Mouse (Mus musculus) MEL (cell line): ENCODE measurements around the gene Mylpf.

ENCODE experiments used
- CHD1 ChIP-seq: IDR thresholded peaks from 2 replicates; pipeline ENCODE4 v1.6.1; 2012; ENCODE audit warnings: low read depth, mild to moderate bottlenecking, inconsistent platforms, low read length, improper control_type of control experiment
- CTCF ChIP-seq, 3 experiments: IDR thresholded peaks in 2 of 3; conservative IDR thresholded peaks in 1 of 3; 2 replicates each; pipeline ENCODE4 v1.5.1; 2011 to 2012; ENCODE audit warnings: low read length in 3 of 3, low read depth in 2 of 3, mild to moderate bottlenecking in 2 of 3, improper control_type of control experiment in 1 of 3, inconsistent platforms in 1 of 3, mixed read lengths in 1 of 3, moderate library complexity in 1 of 3; ENCODE audit not compliant: control insufficient read depth in 1 of 3, insufficient read depth in 1 of 3, poor library complexity in 1 of 3, severe bottlenecking in 1 of 3
- E2F4 ChIP-seq: IDR thresholded peaks from 2 replicates; pipeline ENCODE4 v1.6.1; 2011; ENCODE audit warnings: low read depth, low read length, improper control_type of control experiment, borderline replicate concordance
- ELF1 ChIP-seq: IDR thresholded peaks from 2 replicates; pipeline ENCODE4 v1.6.1; 2014; ENCODE audit warnings: low read depth, mild to moderate bottlenecking, inconsistent platforms, low read length, improper control_type of control experiment, moderate library complexity
- EP300 ChIP-seq, 2 experiments: IDR thresholded peaks; 2 replicates each; pipeline ENCODE4 v1.6.1; 2011; ENCODE audit warnings: improper control_type of control experiment in 2 of 2, low read length in 2 of 2, low read depth in 1 of 2, mild to moderate bottlenecking in 1 of 2
- GABPA ChIP-seq: IDR thresholded peaks from 2 replicates; pipeline ENCODE4 v1.6.1; 2012; ENCODE audit warnings: low read depth, mild to moderate bottlenecking, inconsistent platforms, low read length, improper control_type of control experiment, moderate library complexity
- MAX ChIP-seq: IDR thresholded peaks from 2 replicates; pipeline ENCODE4 v1.6.1; 2011; ENCODE audit warnings: low read length, improper control_type of control experiment
- MEF2A ChIP-seq: IDR thresholded peaks from 2 replicates; pipeline ENCODE4 v1.6.1; 2014; ENCODE audit warnings: low read depth, mild to moderate bottlenecking, inconsistent platforms, low read length, improper control_type of control experiment; ENCODE audit not compliant: poor library complexity, insufficient replicate concordance, severe bottlenecking; ENCODE audit errors: extremely low read depth
- POLR2A ChIP-seq, 2 experiments: IDR thresholded peaks; 2 replicates each; pipeline ENCODE4 v1.6.1; 2011 to 2012; ENCODE audit warnings: low read length in 2 of 2, mild to moderate bottlenecking in 2 of 2, control low read depth in 1 of 2, improper control_type of control experiment in 1 of 2, low read depth in 1 of 2, moderate library complexity in 1 of 2; ENCODE audit not compliant: control insufficient read depth in 1 of 2, insufficient read depth in 1 of 2, poor library complexity in 1 of 2
- USF2 ChIP-seq, 2 experiments: IDR thresholded peaks; 2 replicates each; pipeline ENCODE4 v1.6.1; 2011 to 2012; ENCODE audit warnings: improper control_type of control experiment in 2 of 2, low read length in 2 of 2, borderline replicate concordance in 1 of 2, inconsistent platforms in 1 of 2, low read depth in 1 of 2, mild to moderate bottlenecking in 1 of 2; ENCODE audit not compliant: insufficient read depth in 1 of 2
- ZC3H11A ChIP-seq: IDR thresholded peaks from 2 replicates; pipeline ENCODE4 v1.6.1; 2012; ENCODE audit warnings: low read depth, mild to moderate bottlenecking, inconsistent platforms, low read length, improper control_type of control experiment

DNA sequence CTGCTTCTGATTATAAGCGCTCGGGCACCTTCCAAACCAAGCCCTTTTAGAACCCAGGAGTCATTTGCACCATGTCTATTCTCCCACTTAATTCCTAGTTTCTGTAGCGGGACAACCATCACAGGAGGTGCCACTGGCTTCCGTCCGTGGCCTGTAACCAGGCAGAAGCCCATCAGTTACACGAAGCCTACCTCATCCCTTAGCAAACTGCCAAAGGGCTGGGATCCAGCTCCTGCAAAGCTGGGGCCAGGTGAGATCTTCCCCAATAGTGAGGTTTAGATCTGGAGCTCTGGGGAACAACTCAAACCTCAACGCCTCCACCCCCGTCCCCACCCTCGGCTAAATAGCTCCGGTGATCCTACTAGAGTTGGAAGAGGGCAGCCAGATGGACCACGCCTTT lies 12.2 kb upstream of the Mylpf start:
- no peak for TF ChIP-seq MEF2A
- no peak for TF ChIP-seq USF2 (IDR thresholded peaks at IDR 0.05; ENCODE audit: borderline replicate concordance in 1 of 2, insufficient read depth in 1 of 2, low read depth in 1 of 2, low read length in 2 of 2)
- no peak for TF ChIP-seq EP300 (IDR thresholded peaks at IDR 0.05; ENCODE audit: low read depth in 1 of 2, low read length in 2 of 2)
- TF ChIP-seq CTCF (IDR thresholded peaks at IDR 0.05 in 2 of 3, conservative IDR thresholded peaks at IDR 0.05 in 1 of 3; ENCODE audit: control insufficient read depth in 1 of 3, insufficient read depth in 1 of 3, low read depth in 2 of 3, low read length in 3 of 3, poor library complexity in 1 of 3, severe bottlenecking in 1 of 3), result no peak
- no peak for TF ChIP-seq ZC3H11A
- no peak for TF ChIP-seq GABPA
- no peak for TF ChIP-seq E2F4
- TF ChIP-seq MAX, result no peak
- TF ChIP-seq POLR2A (IDR thresholded peaks at IDR 0.05; ENCODE audit: control insufficient read depth in 1 of 2, insufficient read depth in 1 of 2, low read depth in 1 of 2, low read length in 2 of 2, poor library complexity in 1 of 2), result 0 out of 4 replicates have a peak, but pooled peaks of 1 of the 2 experiments have one; percentile 4
- no peak for TF ChIP-seq ELF1
- no peak for TF ChIP-seq CHD1
